Mouse (Mus musculus) MEL (cell line): ENCODE measurements around the gene Wdfy3. TPM values are rescaled to one million over a fixed set of nuclear protein-coding genes. Genes with fewer than 3 reads are reported as not detected.

Experiments used
- DNase-seq: peaks from one replicate; pipeline ENCODE4 v3.0.0; 2011; ENCODE audit warnings: low read depth, low spot score
- H3K27ac ChIP-seq: 2 replicates; pipeline ENCODE4 v1.5.1; 2012; ENCODE audit warnings: low read depth, mild to moderate bottlenecking, control low read depth, low read length, moderate library complexity; ENCODE audit not compliant: control insufficient read depth
- H3K27me3 ChIP-seq, 2 experiments: fragments of 150-350 bp in 1 of 2; sonication (generic) in 1 of 2; 2 replicates each; pipeline ENCODE4 v1.6.1; 2012; ENCODE audit warnings: low read length in 2 of 2, mild to moderate bottlenecking in 2 of 2, improper control_type of control experiment in 1 of 2, moderate library complexity in 1 of 2; ENCODE audit not compliant: insufficient read depth in 2 of 2, control insufficient read depth in 1 of 2
- H3K36me3 ChIP-seq, 2 experiments: 2 replicates each; pipeline ENCODE4 v1.6.1; 2012 to 2014; ENCODE audit warnings: low read length in 2 of 2, improper control_type of control experiment in 1 of 2, inconsistent platforms in 1 of 2, mild to moderate bottlenecking in 1 of 2; ENCODE audit not compliant: insufficient read depth in 2 of 2, control insufficient read depth in 1 of 2
- H3K4me1 ChIP-seq, 2 experiments: fragments of 150-350 bp in 1 of 2; sonication (generic) in 1 of 2; 2 replicates each; pipeline ENCODE4 v1.6.1; 2012; ENCODE audit warnings: low read length in 2 of 2, improper control_type of control experiment in 1 of 2, mild to moderate bottlenecking in 1 of 2; ENCODE audit not compliant: insufficient read depth in 2 of 2, control insufficient read depth in 1 of 2
- H3K4me3 ChIP-seq, 2 experiments: fragments of 150-350 bp in 1 of 2; sonication (generic) in 1 of 2; 2 replicates each; pipeline ENCODE4 v1.5.1; 2012; ENCODE audit warnings: low read depth in 2 of 2, low read length in 2 of 2, mild to moderate bottlenecking in 2 of 2, moderate library complexity in 2 of 2, control low read depth in 1 of 2, improper control_type of control experiment in 1 of 2; ENCODE audit not compliant: control insufficient read depth in 1 of 2, insufficient read depth in 1 of 2
- H3K79me2 ChIP-seq: 2 replicates; pipeline ENCODE4 v1.6.1; 2012; ENCODE audit warnings: mild to moderate bottlenecking, low read length, moderate library complexity; ENCODE audit not compliant: control insufficient read depth, poor library complexity, insufficient read depth
- H3K9ac ChIP-seq: 2 replicates; pipeline ENCODE4 v1.6.1; 2012; ENCODE audit warnings: low read depth, mild to moderate bottlenecking, control low read depth, low read length, moderate library complexity; ENCODE audit not compliant: control insufficient read depth, poor library complexity, severe bottlenecking
- H3K9me3 ChIP-seq: fragments of 150-350 bp; sonication (generic); replicated peaks from 2 replicates; pipeline ENCODE4 v1.6.1; 2012; ENCODE audit warnings: mild to moderate bottlenecking, low read length, improper control_type of control experiment, moderate library complexity; ENCODE audit not compliant: insufficient read depth
- BHLHE40 ChIP-seq: IDR thresholded peaks from 2 replicates; pipeline ENCODE4 v1.6.1; 2012; ENCODE audit warnings: low read depth, mild to moderate bottlenecking, inconsistent platforms, low read length, improper control_type of control experiment, borderline replicate concordance
- CHD2 ChIP-seq: IDR thresholded peaks from 2 replicates; pipeline ENCODE4 v1.6.1; 2011; ENCODE audit warnings: low read length, improper control_type of control experiment
- CTCF ChIP-seq, 3 experiments: IDR thresholded peaks in 2 of 3; conservative IDR thresholded peaks in 1 of 3; 2 replicates each; pipeline ENCODE4 v1.5.1; 2011 to 2012; ENCODE audit warnings: low read length in 3 of 3, low read depth in 2 of 3, mild to moderate bottlenecking in 2 of 3, improper control_type of control experiment in 1 of 3, inconsistent platforms in 1 of 3, mixed read lengths in 1 of 3, moderate library complexity in 1 of 3; ENCODE audit not compliant: control insufficient read depth in 1 of 3, insufficient read depth in 1 of 3, poor library complexity in 1 of 3, severe bottlenecking in 1 of 3
- E2F4 ChIP-seq: IDR thresholded peaks from 2 replicates; pipeline ENCODE4 v1.6.1; 2011; ENCODE audit warnings: low read depth, low read length, improper control_type of control experiment, borderline replicate concordance
- ELF1 ChIP-seq: IDR thresholded peaks from 2 replicates; pipeline ENCODE4 v1.6.1; 2014; ENCODE audit warnings: low read depth, mild to moderate bottlenecking, inconsistent platforms, low read length, improper control_type of control experiment, moderate library complexity
- EP300 ChIP-seq, 2 experiments: IDR thresholded peaks; 2 replicates each; pipeline ENCODE4 v1.6.1; 2011; ENCODE audit warnings: improper control_type of control experiment in 2 of 2, low read length in 2 of 2, low read depth in 1 of 2, mild to moderate bottlenecking in 1 of 2
- ETS1 ChIP-seq: IDR thresholded peaks from 2 replicates; pipeline ENCODE4 v1.6.1; 2012; ENCODE audit warnings: low read depth, mild to moderate bottlenecking, inconsistent platforms, low read length, improper control_type of control experiment, moderate library complexity
- GATA1 ChIP-seq: IDR thresholded peaks from 2 replicates; pipeline ENCODE4 v1.6.1; 2011; ENCODE audit warnings: low read depth, low read length, improper control_type of control experiment
- JUND ChIP-seq: IDR thresholded peaks from 2 replicates; pipeline ENCODE4 v1.6.1; 2011; ENCODE audit warnings: low read depth, mild to moderate bottlenecking, improper control_type of control experiment, low read length
- KAT2A ChIP-seq: conservative IDR thresholded peaks from 2 replicates; pipeline ENCODE4 v1.6.1; 2012; ENCODE audit warnings: low read depth, low read length, improper control_type of control experiment, inconsistent platforms
- MAFK ChIP-seq: IDR thresholded peaks from 2 replicates; pipeline ENCODE4 v1.6.1; 2011; ENCODE audit warnings: low read depth, mild to moderate bottlenecking, low read length, improper control_type of control experiment, borderline replicate concordance
- MAX ChIP-seq: IDR thresholded peaks from 2 replicates; pipeline ENCODE4 v1.6.1; 2011; ENCODE audit warnings: low read length, improper control_type of control experiment
- MAZ ChIP-seq: IDR thresholded peaks from 2 replicates; pipeline ENCODE4 v1.6.1; 2012; ENCODE audit warnings: low read depth, mild to moderate bottlenecking, inconsistent platforms, low read length, improper control_type of control experiment
- MXI1 ChIP-seq: IDR thresholded peaks from 2 replicates; pipeline ENCODE4 v1.6.1; 2011; ENCODE audit warnings: mild to moderate bottlenecking, low read depth, low read length, improper control_type of control experiment
- MYB ChIP-seq: IDR thresholded peaks from 2 replicates; pipeline ENCODE4 v1.6.1; 2011; ENCODE audit warnings: mild to moderate bottlenecking, low read depth, low read length, improper control_type of control experiment
- POLR2AphosphoS2 ChIP-seq: IDR thresholded peaks from 2 replicates; pipeline ENCODE4 v1.6.1; 2011; ENCODE audit warnings: low read length, improper control_type of control experiment
- RCOR1 ChIP-seq: IDR thresholded peaks from 2 replicates; pipeline ENCODE4 v1.6.1; 2012; ENCODE audit warnings: low read depth, mild to moderate bottlenecking, inconsistent platforms, low read length, improper control_type of control experiment
- SIN3A ChIP-seq: IDR thresholded peaks from 2 replicates; pipeline ENCODE4 v1.6.1; 2012; ENCODE audit warnings: low read length, improper control_type of control experiment, inconsistent platforms
- TAL1 ChIP-seq: IDR thresholded peaks from 2 replicates; pipeline ENCODE4 v1.6.1; 2012; ENCODE audit warnings: mild to moderate bottlenecking, inconsistent platforms, low read length, moderate library complexity, mixed read lengths
- TBP ChIP-seq: IDR thresholded peaks from 2 replicates; pipeline ENCODE4 v1.8.0; 2011; ENCODE audit warnings: low read depth, low read length, improper control_type of control experiment
- TCF12 ChIP-seq: IDR thresholded peaks from 2 replicates; pipeline ENCODE4 v1.6.1; 2014; ENCODE audit warnings: low read depth, mild to moderate bottlenecking, inconsistent platforms, low read length, improper control_type of control experiment, moderate library complexity
- USF1 ChIP-seq: IDR thresholded peaks from 2 replicates; pipeline ENCODE4 v1.6.1; 2014; ENCODE audit warnings: low read depth, mild to moderate bottlenecking, inconsistent platforms, low read length, improper control_type of control experiment, moderate library complexity
- ZMIZ1 ChIP-seq: IDR thresholded peaks from 2 replicates; pipeline ENCODE4 v1.6.1; 2012; ENCODE audit warnings: low read depth, mild to moderate bottlenecking, inconsistent platforms, low read length, improper control_type of control experiment, moderate library complexity
- ZNF384 ChIP-seq: IDR thresholded peaks from 2 replicates; pipeline ENCODE4 v1.6.1; 2012; ENCODE audit warnings: low read depth, mild to moderate bottlenecking, inconsistent platforms, low read length, improper control_type of control experiment
- polyA plus RNA-seq, 2 experiments: library from polyadenylated mRNA; stranded (reverse) in 1 of 2; unstranded in 1 of 2; fragments of >175 nt in 1 of 2; fragments of >200 nt in 1 of 2; gene quantifications; 2 replicates each; pipeline versions ENCODE4 v1.2.1 to v1.2.4; 2012; ENCODE audit warnings: low replicate concordance in 2 of 2, low read depth in 1 of 2; ENCODE audit not compliant: insufficient read length in 2 of 2, insufficient read depth in 1 of 2, missing spikeins in 1 of 2
- total RNA-seq: library from RNA; depleted of rRNA; stranded (reverse); fragments of 300-350 nt; gene quantifications from 2 replicates; pipeline ENCODE4 v1.2.3, GENCODE M21; 2012

The Wdfy3 gene
- total and polyA plus RNA-seq, 3 experiments: 10.0 to 21.3 (median 11.9) TPM

DNA sequence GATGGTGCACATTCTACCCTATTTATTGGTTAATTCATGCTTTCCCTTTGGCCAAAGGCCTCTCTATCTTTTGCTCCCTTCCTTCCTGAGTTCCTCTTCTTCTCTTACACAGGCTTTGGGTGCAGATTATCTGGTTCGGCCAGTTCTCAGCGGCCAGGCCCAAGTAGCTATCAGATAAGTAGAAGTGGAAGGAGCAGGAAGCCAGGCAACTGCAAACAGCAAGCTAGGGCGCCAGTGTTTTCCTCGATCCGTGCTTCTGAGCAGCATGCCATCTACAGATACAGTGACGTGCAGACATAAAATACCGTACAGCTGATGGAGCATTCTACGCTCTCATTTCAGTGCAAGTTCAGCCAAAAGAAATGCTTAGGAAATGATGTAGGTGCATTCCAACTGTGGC is 24.5 kb downstream of the Wdfy3 start:
- TF ChIP-seq ZMIZ1: peak; percentile 27
- TF ChIP-seq USF1: no peak; the same call in 1 of the 2 replicates
- TF ChIP-seq TCF12: peak; percentile 100
- TF ChIP-seq EP300 (IDR thresholded peaks at IDR 0.05; ENCODE audit: low read depth in 1 of 2, low read length in 2 of 2): peak; percentile 99
- TF ChIP-seq MAZ: no peak; the same call in 1 of the 2 replicates
- peak; percentile 98 for TF ChIP-seq TAL1
- TF ChIP-seq MXI1: peak; percentile 92
- no peak for TF ChIP-seq E2F4
- TF ChIP-seq MYB: peak; percentile 82
- peak; percentile 98 for TF ChIP-seq GATA1
- TF ChIP-seq MAFK: 0 out of 2 replicates have a peak, but pooled peaks have one; percentile 65
- TF ChIP-seq ZNF384: no peak
- TF ChIP-seq CTCF (IDR thresholded peaks at IDR 0.05 in 2 of 3, conservative IDR thresholded peaks at IDR 0.05 in 1 of 3; ENCODE audit: control insufficient read depth in 1 of 3, insufficient read depth in 1 of 3, low read depth in 2 of 3, low read length in 3 of 3, poor library complexity in 1 of 3, severe bottlenecking in 1 of 3): no peak
- peak; percentile 73 for TF ChIP-seq TBP
- TF ChIP-seq SIN3A: peak; percentile 87
- TF ChIP-seq ETS1: peak; percentile 94
- TF ChIP-seq ELF1: peak; percentile 51; the same call in 1 of the 2 replicates
- peak; percentile 76; the same call in 1 of the 2 replicates for TF ChIP-seq JUND
- peak; percentile 84 for TF ChIP-seq RCOR1
- peak; percentile 65 for TF ChIP-seq BHLHE40
- peak; percentile 65 for TF ChIP-seq MAX
- peak; percentile 41; the same call in 1 of the 2 replicates for TF ChIP-seq KAT2A
- TF ChIP-seq CHD2: no peak; the same call in 1 of the 2 replicates
- 0 out of 2 replicates have a peak, but pooled peaks have one; percentile 48 for TF ChIP-seq POLR2AphosphoS2
- Histone ChIP-seq H3K4me1 (peaks cover 18 to 24% of the 10 kb centered on the region in 2 experiments), H3K9me3 (no peaks in the 10 kb centered on the region), H3K79me2 (peaks cover 3% of the 10 kb centered on the region), H3K27me3 (no peaks in the 10 kb centered on the region), H3K4me3 (peak overlapping the region; percentile 6 to 55; a peak in 2 of 4 replicates), H3K27ac (peak overlapping the region; percentile 97), H3K36me3 (peaks cover 0 to 22% of the 10 kb centered on the region in 2 experiments; a peak in 3 of 4 replicates), H3K9ac (peak overlapping the region; percentile 59)
- DNase-seq: peak; percentile 97
